Mouse (Mus musculus): ENCODE results near the gene Zfp239. TPM values are rescaled to one million over a fixed set of nuclear protein-coding genes. Genes with fewer than 3 reads are reported as not detected.

Zfp239 gene
- polyA plus RNA-seq, 1 experiment from 2014 or later, result 6.3 TPM

- peak; percentile 98 for DNase-seq (ENCODE audit: low spot score)
Observed at GRCm38 (mm10) chr6:117906590-117907271, 44.8 kb downstream of the Zfp239 start.

DNA sequence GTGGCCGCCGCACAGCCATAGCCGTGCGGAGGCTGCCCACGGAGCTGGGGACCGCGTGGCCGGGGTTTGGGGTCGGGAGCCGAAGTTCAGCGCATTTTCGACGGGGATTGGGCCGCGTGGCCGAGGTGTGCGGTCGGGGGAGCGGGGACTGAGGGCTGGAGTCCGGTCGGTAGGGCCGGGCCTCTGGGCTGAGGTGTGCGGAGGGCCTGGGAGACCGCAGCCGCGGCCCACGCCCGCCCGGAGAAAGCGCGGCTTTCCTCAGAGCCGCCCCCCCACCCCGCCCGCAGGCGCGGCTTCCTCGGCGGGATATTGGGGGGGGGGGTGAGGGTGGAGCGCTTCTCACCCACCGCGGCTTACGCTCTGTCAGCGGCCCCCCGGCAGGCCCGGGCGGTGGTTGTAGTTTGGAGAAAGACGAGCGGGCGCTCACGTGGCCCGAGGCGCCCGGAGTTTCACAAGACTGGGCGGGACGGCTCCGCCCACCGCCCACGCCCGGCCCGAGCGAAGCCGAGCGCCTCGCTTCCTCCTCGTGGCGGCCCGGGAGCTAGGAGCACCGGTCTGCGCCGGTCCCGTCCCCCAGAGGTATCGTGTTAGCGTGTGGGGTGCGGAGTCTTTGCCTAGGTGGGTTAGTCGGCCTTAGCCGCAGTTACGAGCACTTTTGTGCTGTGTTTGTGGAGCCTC, 45.5 kb downstream of the Zfp239 start:
- peak; percentile 93 for DNase-seq (ENCODE audit: low spot score)

- DNase-seq (ENCODE audit: low spot score), result no peak
Observed at GRCm38 (mm10) chr6:117907979-117908355, 46.1 kb downstream of the Zfp239 start.

- peak; percentile 28 for DNase-seq (ENCODE audit: low spot score)
Observed at GRCm38 (mm10) chr6:117908424-117908900, 46.6 kb downstream of the Zfp239 start.

GRCm38 (mm10) chr6:117910120-117910661, 48.3 kb downstream of the Zfp239 start:
- DNase-seq (ENCODE audit: low spot score), result no peak

DNA sequence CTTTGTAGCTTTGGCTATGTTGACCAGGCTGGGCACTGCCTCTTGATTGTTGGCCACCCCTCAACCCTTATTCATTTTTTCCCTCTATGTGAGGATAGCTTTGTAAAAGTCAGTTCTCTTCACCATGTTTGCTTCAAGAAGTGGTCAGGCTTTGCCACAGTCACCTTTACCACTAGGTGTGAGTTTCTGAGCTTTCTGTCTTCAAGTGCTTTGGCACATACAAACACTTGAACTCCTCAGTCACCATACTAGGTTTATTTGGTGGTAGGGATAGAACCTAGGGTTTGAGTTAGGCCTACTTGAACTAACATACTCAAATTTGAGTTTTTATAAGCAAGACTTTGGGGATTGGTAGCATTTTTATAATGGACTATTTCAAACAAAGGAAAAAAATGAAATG, 52.6 kb downstream of the Zfp239 start:
- DNase-seq (ENCODE audit: low spot score), result no peak

DNA sequence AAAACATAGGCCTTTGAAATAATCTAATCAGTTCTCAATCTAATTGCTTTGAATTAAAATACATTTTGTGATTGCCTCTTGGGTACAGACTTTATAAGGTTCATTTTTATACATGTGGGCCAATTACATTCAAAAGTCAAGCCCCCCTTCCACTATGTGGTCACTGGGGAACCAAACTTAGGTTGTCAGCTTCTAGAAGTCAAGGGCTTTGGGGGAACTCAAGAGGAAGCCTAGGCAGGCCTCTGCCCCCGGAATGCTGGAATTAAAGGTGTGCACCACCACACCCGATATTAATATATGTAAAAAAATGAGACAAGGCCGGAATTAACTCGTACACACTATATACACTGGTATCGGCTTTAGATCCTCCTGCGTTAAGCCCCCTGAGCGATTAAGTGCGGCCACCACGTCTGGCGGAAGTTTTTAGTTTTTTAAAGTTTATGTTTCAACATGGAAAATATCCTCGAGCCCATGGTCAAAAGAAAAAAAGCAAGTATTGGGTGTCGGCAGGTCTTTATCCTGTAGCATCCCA, 54.4 kb downstream of the Zfp239 start:
- no peak for DNase-seq (ENCODE audit: low spot score)

DNA sequence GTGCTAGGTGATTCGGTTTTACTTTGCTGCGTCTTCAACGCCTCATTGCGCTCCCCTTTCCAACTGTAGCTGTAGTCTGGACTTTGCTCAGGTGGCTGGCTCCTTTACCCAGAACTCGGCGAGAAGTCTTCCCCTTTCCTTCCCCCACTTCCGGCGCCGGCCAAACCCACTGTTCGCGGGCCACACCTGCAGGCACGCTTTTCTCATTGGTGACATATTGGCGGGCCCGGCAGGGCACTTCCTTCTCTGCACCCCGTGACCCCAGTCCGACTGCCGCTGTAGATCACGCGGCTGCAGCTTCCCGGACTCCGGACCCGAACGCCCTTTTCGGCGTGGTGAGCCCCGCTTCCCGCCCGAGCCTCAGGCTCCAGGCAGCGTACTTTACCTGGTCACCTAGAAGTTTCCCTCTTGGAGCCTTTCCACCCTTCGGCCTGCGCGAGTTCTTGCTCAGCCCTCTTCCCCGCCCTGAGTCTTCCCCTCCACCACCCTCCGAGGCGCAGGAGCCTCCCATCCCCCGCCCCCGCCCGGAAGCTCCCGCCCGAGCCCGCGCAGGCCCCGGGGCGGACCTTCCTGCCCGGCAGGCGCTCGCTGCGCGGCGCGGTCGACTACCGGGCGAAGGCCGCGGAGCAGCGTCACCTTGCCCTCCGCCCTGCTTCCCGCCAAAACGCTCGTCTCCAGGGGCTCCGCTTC, 55.0 kb downstream of the Zfp239 start:
- peak; percentile 90 for DNase-seq (ENCODE audit: low spot score)

GRCm38 (mm10) chr6:117917576-117917975, 55.7 kb downstream of the Zfp239 start:
- peak; percentile 80 for DNase-seq (ENCODE audit: low spot score)

DNA sequence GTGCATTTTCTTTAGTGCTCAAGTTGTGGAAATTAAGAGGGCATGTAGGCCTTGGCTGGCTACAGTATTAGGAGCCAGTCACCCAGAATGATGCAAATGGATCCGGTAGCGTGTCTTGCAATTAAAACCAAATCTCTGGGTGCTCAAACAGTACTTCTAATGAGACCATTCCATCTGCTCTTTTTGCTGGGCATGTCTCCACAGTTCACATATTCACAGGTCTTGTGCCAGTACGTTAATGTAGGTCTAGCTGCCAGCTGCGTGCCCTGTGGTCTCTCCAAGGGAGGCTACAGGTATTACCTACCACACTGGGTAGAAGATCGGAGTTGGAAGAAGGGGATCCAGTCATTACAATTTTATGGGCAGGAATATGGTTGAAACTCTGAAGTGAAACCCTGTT, 56.1 kb downstream of the Zfp239 start:
- no peak for DNase-seq (ENCODE audit: low spot score)

DNA sequence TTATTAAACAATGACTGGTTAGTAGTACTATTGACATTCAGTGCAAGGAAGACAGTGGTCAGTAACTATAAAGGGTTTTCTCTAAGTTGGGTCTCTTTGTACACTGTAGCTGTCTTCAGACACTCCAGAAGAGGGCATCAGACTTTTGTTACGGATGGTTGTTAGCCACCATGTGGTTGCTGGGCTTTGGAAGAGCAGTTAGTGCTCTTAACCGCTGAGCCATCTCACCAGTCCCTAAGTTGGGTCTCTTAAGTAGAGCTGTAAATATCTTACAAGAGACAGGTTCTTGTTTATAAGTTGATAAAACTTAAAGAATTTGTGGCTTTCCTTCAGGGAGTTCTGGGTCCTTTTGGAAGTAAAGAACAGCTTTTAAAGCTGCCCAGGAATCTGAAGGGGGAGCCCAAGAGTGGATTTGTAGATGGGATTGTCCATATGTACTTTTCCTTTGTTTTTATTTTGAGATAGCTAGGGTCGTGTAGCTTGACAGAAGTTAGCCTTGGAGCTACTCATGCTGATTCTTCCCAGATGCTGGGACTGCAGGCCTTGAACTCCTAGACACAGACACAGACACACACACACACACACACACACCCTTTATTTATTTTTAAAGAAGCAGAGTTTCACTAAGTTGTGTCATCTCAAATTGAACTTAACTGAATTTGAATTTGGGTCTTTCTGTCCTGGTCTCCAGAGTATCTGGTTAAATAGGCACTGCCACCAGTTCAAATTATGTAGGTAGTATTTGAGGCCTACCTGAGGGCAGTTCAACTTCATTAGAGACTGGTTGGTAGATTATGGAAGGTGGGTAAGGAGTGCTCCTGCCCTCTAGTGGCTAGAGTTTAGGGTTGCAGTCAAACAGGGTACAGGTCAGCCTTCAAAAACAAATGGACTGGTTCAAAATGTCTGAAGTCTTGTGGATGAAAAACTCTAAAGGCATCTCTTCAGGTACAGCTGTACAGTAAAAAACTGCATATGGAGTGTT, 59.0 kb downstream of the Zfp239 start:
- DNase-seq (ENCODE audit: low spot score), result peak; percentile 59

DNA sequence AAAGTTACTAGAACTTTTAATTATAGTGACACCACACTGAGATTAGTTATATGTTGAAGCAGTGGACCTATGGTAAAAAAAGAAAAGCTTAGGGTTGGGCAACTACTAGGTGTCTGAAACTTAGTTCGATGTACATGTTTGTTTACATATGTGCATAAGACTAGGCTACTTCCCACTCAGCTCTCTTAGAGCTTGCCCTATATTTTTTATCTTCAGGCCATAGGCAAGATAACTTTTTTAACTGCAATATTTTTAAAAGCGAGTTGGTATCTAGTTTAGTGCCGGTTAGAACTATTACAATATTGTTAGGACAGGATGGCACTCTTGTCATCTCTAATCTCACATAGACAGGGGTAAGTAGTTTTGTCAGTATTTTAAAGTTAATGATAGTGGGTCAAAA, 60.1 kb downstream of the Zfp239 start:
- DNase-seq (ENCODE audit: low spot score), result no peak

Other genes with a start within 250 kb of the Zfp239 start
- 74.3 and 80.9 TPM in 2 replicates for gene Zfp637, start 20.9 kb upstream of the Zfp239 start, polyA plus RNA-seq (2015; fragmentation: Nextera tagmentation; extraction: Ambion mirVana)
- 1,040 and 1,096 TPM in 2 replicates for gene Hnrnpf, start 38.2 kb downstream of the Zfp239 start, polyA plus RNA-seq (2015; fragmentation: Nextera tagmentation; extraction: Ambion mirVana)
- 2.3 TPM in 2 replicates for gene Fxyd4, start 75.6 kb downstream of the Zfp239 start, polyA plus RNA-seq (2015; fragmentation: Nextera tagmentation; extraction: Ambion mirVana)
- gene Rasgef1a, start 149.3 kb downstream of the Zfp239 start, polyA plus RNA-seq (2015; fragmentation: Nextera tagmentation; extraction: Ambion mirVana), result 0.18 and 0.39 TPM in 2 replicates

Data from thymus, postnatal 0 days (tissue).